Mouse (Mus musculus) embryonic facial prominence, embryonic 15.5 days (tissue): ENCODE results near the gene Arhgap15. TPM values are rescaled to one million over a fixed set of nuclear protein-coding genes. Genes with fewer than 3 reads are reported as not detected.

Experiments
- ATAC-seq: fragments of 200-750 bp; cut with Nextera tagmentation; 2 replicates; pipeline ENCODE4 v1.8.0; 2017; ENCODE audit warnings: low read depth, moderate TSS enrichment; ENCODE audit not compliant: insufficient number of reproducible peaks, low FRiP score, low TSS enrichment
- H3K27ac ChIP-seq: fragments of 300-500 bp; sonication (generic); replicated peaks from 2 replicates; pipeline ENCODE4 v1.5.1; 2015; ENCODE audit warnings: mild to moderate bottlenecking, inconsistent platforms
- H3K27me3 ChIP-seq: fragments of 300-500 bp; sonication (generic); 2 replicates; pipeline ENCODE4 v1.6.1; 2015; ENCODE audit warnings: inconsistent platforms
- H3K36me3 ChIP-seq: fragments of 300-500 bp; sonication (generic); 2 replicates; pipeline ENCODE4 v1.6.1; 2015; ENCODE audit warnings: mild to moderate bottlenecking, inconsistent platforms
- H3K4me1 ChIP-seq: fragments of 300-500 bp; sonication (generic); 2 replicates; pipeline ENCODE4 v1.6.1; 2015; ENCODE audit warnings: inconsistent platforms
- H3K4me2 ChIP-seq: fragments of 300-500 bp; sonication (generic); replicated peaks from 2 replicates; pipeline ENCODE4 v1.6.1; 2015; ENCODE audit warnings: mild to moderate bottlenecking, inconsistent platforms
- H3K4me3 ChIP-seq: fragments of 300-500 bp; sonication (generic); replicated peaks from 2 replicates; pipeline ENCODE4 v1.5.1; 2015; ENCODE audit warnings: mild to moderate bottlenecking, inconsistent platforms
- H3K9ac ChIP-seq: fragments of 300-500 bp; sonication (generic); 2 replicates; pipeline ENCODE4 v1.6.1; 2015; ENCODE audit warnings: inconsistent platforms
- H3K9me3 ChIP-seq: fragments of 300-500 bp; sonication (generic); replicated peaks from 2 replicates; pipeline ENCODE4 v1.6.1; 2016; ENCODE audit warnings: inconsistent platforms
- WGBS: fragments of 180-500 bp; shearing (Covaris S2); methylation state at CpG from one replicate; pipeline ENCODE4 v1.1.7; 2015; 5-methylcytosine and 5-hydroxymethylcytosine counted together
- polyA plus RNA-seq: library from polyadenylated mRNA; unstranded; fragments of >200 nt; fragmentation: Nextera tagmentation; extraction: Ambion mirVana; gene quantifications from 2 replicates; pipeline ENCODE4 v1.2.1, GENCODE M21; 2015

Arhgap15 gene
- polyA plus RNA-seq, 1 experiment from 2014 or later: 2.2 TPM

DNA sequence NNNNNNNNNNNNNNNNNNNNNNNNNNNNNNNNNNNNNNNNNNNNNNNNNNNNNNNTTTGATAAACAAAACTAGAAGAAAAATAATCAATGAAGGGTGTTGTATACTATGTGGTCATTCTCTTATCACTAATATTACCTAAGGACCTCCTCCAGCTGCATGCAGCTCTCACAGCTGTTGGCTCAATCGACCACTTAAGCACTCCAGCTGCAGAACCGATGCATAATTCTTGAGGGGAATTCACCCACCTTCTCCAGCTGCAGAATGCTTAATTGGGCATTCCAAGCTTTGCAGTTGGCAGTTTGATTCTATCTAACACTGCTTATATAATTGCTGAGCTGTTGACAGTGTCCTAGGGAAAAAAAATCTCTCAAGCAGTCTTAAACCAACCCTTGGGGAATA, 663.0 kb downstream of the Arhgap15 start:
- H3K4me2 ChIP-seq: no peak overlapping the region
- H3K36me3 ChIP-seq: no peaks in the 10 kb centered on the region
- no peaks in the 10 kb centered on the region for H3K4me1 ChIP-seq
- H3K9me3 ChIP-seq: no peaks in the 10 kb centered on the region
- ATAC-seq: no peak
- no peak overlapping the region for H3K4me3 ChIP-seq
- WGBS: 62% methylated on average over 2 of the region's 2 CpGs
- H3K9ac ChIP-seq: no peak overlapping the region
- no peak overlapping the region for H3K27ac ChIP-seq
- no peaks in the 10 kb centered on the region for H3K27me3 ChIP-seq

DNA sequence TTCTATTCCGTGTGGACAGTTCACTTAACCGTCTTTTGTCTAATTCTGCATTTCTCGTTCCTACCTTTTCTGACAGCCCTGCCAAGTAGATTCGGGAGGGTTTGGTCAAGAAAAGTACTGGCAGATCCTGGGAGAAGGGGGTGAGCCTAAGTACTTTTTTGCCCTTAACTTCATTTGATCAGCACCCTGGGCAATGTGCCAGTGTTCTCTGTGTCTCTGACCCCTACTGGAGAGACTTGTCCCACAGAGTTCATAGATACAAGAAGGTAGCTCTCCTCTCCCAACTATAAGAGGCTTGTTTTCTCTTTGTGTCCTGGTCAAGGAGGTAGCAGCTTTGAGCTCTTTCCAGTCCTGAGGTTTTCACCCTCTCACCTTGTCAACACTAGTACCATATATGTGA, 667.7 kb downstream of the Arhgap15 start:
- Histone ChIP-seq H3K27me3 (no peaks in the 10 kb centered on the region), H3K4me1 (no peaks in the 10 kb centered on the region), H3K9ac (no peak overlapping the region), H3K27ac (no peak overlapping the region), H3K36me3 (no peaks in the 10 kb centered on the region), H3K4me3 (no peak overlapping the region), H3K4me2 (no peak overlapping the region), H3K9me3 (no peaks in the 10 kb centered on the region)
- ATAC-seq: no peak
- WGBS: 91% methylated on average over 4 of the region's 4 CpGs

DNA sequence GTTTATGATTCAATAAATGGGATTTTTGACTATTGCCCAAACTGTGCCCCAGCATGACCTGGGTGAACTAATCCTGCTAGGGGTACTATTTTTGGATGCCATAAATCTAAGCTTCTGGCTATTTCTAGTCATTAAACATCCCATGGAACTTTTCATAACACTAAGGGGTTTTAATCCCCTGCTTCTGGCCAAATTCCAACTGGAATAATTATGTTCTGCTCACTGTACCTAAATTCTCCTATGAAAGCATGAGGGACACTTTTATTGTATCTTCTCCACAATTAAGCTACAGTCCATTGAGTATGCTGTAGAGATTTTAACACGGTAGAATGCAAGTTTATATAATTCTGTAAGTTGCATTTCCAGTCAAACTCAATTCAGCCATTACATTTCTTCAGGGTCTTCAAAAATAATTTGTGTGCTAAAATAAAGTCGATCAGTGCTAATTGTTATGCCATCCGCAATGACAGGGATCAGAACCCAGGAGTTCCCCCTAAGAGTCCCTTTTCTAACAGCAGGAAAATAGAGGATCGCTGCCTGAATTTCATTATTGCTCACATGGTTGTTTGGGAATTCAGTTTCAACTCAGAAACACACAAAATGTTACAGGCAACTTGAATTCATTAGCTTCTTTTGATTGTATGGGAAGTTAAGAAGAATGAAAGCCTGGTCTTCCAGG, 671.1 kb downstream of the Arhgap15 start:
- H3K9me3 ChIP-seq: no peaks in the 10 kb centered on the region
- no peak for ATAC-seq
- no peak overlapping the region for H3K9ac ChIP-seq
- H3K36me3 ChIP-seq: no peaks in the 10 kb centered on the region
- H3K4me2 ChIP-seq: no peak overlapping the region
- WGBS: 51% methylated on average over 4 of the region's 4 CpGs
- no peak overlapping the region for H3K4me3 ChIP-seq
- no peaks in the 10 kb centered on the region for H3K27me3 ChIP-seq
- H3K4me1 ChIP-seq: no peaks in the 10 kb centered on the region
- no peak overlapping the region for H3K27ac ChIP-seq

DNA sequence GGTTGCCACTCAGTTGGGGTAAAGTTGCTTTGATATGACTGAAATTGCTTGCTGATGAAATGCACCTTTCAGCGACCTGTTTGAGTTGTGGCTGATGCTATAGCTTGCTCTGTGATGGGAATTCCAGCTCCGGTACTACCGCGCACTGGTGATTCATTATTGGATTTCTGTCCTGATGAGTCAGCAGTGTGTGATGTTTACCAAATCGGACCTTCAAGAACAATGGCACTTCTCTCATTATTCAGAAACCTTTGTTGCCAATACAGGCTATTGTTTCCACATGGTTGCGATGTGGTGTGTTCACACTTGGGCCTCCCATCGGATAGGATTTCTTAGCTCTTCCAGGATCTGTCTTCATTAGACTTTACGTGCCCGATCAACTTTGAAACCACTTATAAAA, 681.9 kb downstream of the Arhgap15 start:
- no peak for ATAC-seq
- Histone ChIP-seq H3K27me3 (no peaks in the 10 kb centered on the region), H3K4me3 (no peak overlapping the region), H3K9me3 (no peaks in the 10 kb centered on the region), H3K27ac (no peak overlapping the region), H3K36me3 (no peaks in the 10 kb centered on the region), H3K9ac (no peak overlapping the region), H3K4me2 (no peak overlapping the region), H3K4me1 (peaks cover 6% of the 10 kb centered on the region; the same call in 1 of the 2 replicates)
- 70% methylated on average over 9 of the region's 9 CpGs for WGBS

DNA sequence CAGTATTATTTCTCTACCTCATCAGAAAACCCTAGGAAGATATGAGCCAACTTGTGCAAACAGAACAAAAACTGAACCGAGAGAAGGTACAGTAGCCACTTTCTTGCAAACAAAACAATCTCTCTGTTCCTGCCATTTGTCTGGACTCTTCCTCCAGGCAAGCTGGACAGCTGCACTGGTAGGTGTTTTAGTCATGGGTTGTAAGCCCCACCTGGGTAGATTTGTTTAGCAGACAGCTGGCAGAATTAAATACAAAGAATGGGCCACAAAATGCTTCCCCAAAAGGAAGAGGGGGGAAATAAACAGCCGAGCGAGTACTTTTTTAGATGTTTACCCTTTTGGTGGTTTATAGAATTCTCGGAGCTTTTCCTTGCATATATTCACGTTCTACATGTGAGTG, 688.0 kb downstream of the Arhgap15 start:
- WGBS: 41% methylated on average over 5 of the region's 5 CpGs
- Histone ChIP-seq H3K9me3 (no peaks in the 10 kb centered on the region), H3K4me2 (no peak overlapping the region), H3K27ac (no peak overlapping the region), H3K4me3 (no peak overlapping the region), H3K27me3 (no peaks in the 10 kb centered on the region), H3K9ac (no peak overlapping the region), H3K36me3 (no peaks in the 10 kb centered on the region), H3K4me1 (peaks cover 18% of the 10 kb centered on the region)
- ATAC-seq: no peak

DNA sequence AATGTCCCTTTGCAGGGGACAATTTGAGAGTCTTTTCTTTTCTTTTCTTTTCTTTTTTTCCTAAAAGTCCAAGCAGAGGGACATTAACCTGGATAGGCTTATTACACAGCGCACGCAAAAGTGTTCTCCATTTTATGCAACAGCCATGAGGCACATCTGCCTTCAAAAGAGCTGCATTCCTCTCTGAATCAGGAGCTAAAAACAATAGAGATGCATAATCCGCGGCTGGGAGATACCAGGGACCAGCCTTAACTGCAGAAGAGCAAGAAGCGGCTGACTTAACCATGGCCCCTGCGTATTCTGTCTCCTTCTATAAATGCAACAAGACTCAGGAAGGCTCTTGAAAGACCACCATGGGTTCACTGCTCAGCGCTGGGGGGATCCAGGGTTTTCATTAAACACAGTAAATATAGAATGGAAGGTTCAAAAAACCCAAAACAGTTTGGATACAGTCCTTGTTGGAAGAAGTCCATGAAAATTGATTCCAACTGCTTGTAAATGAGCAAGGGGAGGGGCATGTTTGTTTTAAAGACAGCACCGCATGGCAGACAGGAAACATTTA, 689.0 kb downstream of the Arhgap15 start:
- no peaks in the 10 kb centered on the region for H3K9me3 ChIP-seq
- H3K27me3 ChIP-seq: no peaks in the 10 kb centered on the region
- 0 out of 2 replicates have a peak, but pooled peaks have one; percentile 34 for ATAC-seq
- H3K9ac ChIP-seq: no peak overlapping the region
- peak overlapping the region; percentile 30 for H3K4me2 ChIP-seq
- peaks cover 15% of the 10 kb centered on the region for H3K4me1 ChIP-seq
- 27% methylated on average over 8 of the region's 8 CpGs for WGBS
- no peaks in the 10 kb centered on the region for H3K36me3 ChIP-seq
- H3K4me3 ChIP-seq: peak overlapping the region; percentile 1; the same call in 1 of the 2 replicates
- peak overlapping the region; percentile 35 for H3K27ac ChIP-seq

DNA sequence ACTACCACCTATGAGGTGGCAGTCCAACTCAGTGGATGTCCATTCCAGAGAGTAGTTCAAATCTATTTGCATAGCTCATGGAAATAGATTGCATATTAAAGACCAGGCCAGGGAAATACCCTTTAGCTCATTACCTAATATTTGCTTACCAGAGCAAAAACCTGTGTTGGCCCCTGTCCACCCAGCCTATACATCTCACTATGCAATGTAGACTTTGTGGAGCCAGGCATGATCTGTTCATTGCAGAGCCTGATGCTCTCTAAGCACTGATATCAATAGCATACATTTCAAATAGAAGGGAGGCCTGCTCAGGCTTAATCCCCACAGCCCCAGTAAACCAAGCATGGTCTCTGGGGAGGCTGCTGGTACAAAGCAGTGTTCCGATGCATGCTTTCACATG, 689.4 kb downstream of the Arhgap15 start:
- WGBS: 65% methylated on average over 1 of the region's 1 CpGs
- peak; percentile 39; the same call in 1 of the 2 replicates for ATAC-seq

DNA sequence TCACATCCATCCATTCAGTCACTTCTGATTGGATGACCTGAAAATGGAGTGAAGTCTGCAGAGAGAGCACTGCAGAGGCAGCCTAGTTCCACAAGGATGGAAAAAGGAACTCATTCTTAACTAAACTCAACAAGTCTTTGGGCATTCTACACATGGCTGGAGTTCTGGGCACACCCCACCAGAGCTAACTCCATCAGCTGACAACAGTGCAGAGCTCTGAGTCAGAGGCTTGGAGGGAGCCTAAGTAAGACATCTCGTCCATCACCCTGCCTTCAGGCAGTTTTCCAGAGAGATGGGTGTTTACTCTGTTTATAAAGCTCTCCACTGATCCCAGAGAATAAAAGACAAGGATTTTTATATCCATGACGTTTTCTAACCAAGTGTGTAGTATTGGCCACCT, 696.3 kb downstream of the Arhgap15 start:
- 61% methylated on average over 2 of the region's 2 CpGs for WGBS
- no peaks in the 10 kb centered on the region for H3K9me3 ChIP-seq
- H3K27me3 ChIP-seq: no peaks in the 10 kb centered on the region
- H3K27ac ChIP-seq: no peak overlapping the region
- H3K36me3 ChIP-seq: no peaks in the 10 kb centered on the region
- no peak overlapping the region for H3K9ac ChIP-seq
- H3K4me1 ChIP-seq: 0 out of 2 replicates have a peak, but pooled peaks cover 5% of the 10 kb centered on the region
- ATAC-seq: no peak
- no peak overlapping the region for H3K4me3 ChIP-seq
- H3K4me2 ChIP-seq: no peak overlapping the region

More for the DNA sequence above, 689.4 kb downstream of the Arhgap15 start:
- no peaks in the 10 kb centered on the region for H3K9me3 ChIP-seq
- no peak overlapping the region for H3K4me3 ChIP-seq
- no peak overlapping the region for H3K9ac ChIP-seq
- 0 out of 2 replicates have a peak overlapping the region, but pooled peaks have one; percentile 30 for H3K4me2 ChIP-seq
- H3K4me1 ChIP-seq: peaks cover 15% of the 10 kb centered on the region
- no peaks in the 10 kb centered on the region for H3K36me3 ChIP-seq
- H3K27me3 ChIP-seq: no peaks in the 10 kb centered on the region
- peak overlapping the region; percentile 35 for H3K27ac ChIP-seq

Other genes with a start within 250 kb of the Arhgap15 start
- gene Kynu, start 193.5 kb upstream of the Arhgap15 start, polyA plus RNA-seq: 0.32 and 0.33 TPM in 2 replicates